Mouse (Mus musculus) heart, adult 9 months (tissue): ENCODE measurements at regions not wholly inside any gene's neighbourhood (a gene's known extent, or its start where the extent isn't known, plus 50 kb on each side); places are given as distances from the start of the nearest gene placed in this dataset.
"Not testable (repeated sequence)": the region's sequence is repeated elsewhere in the genome, so short reads cannot be mapped to it uniquely, and the experiment has no call there.

Source experiments
- DNase-seq, 2 experiments: peaks; one replicate each; pipeline ENCODE4 v3.0.0; 2022; ENCODE audit warnings: low spot score in 2 of 2

DNA sequence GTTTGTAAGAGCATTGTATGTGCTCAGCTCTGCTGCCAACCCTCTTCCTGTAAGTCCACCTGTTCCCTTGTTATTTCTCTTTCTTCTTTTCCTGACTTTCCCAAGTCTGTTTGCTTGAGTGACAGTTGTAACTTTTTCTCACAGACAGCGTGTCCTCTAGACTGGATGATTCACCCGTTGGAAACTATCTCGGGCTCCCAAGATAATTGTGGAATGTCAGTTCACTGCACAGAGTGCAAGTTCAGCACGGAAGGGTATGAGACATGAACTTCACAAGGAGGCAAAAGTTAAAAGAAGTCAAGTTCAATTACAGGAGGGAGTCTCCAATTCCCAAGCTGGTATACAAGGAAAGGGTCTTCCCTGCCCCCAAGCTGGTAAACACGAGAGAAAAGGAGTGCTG is 112.5 kb upstream of the Gm5148 start:
- peak; percentile 60 to 79 for DNase-seq

DNA sequence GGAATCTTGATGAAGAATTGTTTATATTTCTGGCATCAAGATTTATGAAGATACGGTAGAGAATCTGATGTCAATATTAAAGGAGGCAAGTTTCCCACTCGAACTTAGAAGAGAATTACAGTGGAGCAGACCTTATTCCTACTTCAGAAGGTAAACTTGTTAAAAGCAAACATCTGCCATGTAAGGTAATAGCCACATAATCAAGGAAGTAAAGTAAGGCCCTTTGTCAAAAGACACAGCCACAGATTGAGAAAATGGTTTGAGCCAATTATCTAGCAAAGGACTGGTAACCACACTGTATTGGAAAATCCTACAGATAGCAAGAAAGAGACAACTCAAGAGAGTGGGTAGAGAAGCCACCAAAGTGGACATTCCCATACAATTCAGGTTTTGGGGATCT is 111.4 kb upstream of the Gm5148 start:
- DNase-seq: no peak

DNA sequence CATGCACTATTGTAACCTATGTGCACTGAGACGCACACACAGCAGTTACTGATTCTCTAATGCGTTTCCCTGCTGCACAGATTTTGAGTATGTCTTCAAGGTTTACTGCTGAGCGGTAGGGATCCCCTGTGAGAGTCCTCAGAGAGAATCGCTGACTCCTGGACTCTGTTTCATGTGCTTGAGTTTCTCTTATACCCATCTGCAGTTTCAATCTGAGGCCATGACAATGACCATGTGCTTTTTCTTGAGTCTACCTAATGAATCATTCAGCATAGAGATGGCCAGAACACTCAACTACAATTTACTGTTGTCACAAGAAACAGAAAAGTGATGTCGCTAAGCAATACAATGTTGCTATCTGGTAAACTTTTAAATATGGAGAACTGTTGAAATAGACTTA is 110.8 kb upstream of the Gm5148 start:
- DNase-seq: no peak

DNA sequence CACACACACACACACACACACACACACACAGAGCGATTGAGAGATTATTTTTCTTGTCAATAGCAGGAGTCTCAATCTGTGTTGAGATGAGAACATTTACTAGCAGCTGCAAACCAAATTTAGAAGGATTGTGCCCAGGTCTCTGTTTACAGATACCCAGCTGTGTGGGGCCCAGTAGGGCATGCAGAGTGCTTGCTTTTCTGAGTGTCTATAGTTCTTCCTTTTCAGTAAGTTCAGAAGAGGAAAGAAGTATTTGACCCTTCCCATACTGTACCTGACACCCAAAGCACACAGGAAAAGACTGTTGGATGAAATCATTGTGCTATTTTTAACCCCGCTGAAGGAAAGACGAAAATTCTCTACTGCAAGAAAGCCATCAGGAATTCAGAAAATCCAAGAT is 110.3 kb upstream of the Gm5148 start:
- DNase-seq: no peak

DNA sequence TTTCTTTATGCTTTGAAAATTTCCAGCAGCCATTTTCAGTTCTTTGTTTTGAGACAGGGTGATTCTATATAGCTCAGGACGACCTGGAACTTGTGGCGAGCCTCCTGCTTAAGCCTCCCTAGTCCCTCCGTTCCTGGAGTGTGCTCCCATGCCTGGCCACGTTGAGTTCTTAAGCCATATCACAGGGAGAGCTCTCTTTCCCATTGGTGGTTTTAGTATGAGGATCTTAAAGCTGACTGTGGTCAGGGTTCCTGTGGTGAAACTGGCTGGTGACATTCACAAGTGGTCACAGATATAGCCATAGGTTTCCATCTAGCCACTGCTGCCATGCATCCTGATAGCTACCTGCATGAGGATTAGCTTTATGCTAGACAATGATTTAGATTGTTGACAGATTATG is 109.1 kb upstream of the Gm5148 start:
- no peak for DNase-seq

DNA sequence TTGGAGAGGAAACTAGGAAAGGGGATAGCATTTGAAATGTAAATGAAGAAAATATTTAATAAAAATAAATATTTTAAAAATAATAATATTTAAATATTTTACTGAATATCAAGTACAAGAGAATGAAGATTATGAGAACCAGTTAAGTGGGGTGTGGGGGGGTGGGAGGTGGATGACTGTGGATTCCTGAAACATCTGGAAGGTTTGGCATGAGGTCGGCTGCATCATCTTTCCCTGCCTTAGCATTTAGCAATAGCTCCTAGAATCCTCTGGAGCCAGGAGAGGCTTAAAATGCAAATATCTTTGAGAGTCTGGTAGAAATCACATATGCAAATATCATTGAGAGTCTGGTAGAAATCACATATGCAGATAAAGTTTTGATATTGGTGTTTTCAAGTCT is 103.3 kb upstream of the Gm5148 start:
- DNase-seq: no peak

DNA sequence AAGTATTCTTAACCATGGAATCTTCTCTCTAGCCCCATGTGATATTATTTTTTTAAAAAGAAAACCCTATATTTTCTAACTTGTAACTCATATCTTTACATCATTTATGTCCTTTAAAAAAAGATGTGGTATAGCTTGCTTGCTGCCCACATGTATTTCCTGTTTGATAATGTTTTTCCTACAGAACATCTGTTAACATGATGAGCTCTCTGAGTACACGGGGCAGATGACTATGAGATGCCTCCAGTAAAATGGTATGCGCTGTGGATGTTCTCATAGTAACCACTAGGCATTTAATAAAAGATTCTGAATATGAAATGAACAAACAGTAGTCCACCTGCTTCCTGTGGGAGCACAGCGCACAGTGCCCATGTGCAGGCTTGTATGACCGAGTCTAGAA is 101.3 kb upstream of the Gm5148 start:
- DNase-seq: no peak

DNA sequence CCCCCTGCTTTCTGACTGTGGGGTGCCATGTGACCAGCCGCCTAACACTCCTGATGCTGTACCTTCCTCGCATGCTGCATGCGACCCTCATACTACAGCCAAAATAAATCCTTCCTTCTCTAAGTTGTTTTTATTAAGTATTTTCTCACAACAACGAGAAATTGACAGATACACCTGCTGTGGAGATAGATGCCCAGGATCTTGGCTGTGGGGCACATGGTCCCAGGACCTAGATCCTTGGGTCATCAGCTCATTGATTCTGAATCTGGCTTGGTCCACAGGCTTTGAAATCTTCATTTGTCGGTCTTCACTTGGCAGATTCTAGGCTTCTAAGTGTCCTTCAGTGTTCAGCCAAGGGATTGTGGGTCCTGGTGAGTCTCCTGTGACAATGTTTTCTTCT is 100.4 kb upstream of the Gm5148 start:
- DNase-seq: no peak

DNA sequence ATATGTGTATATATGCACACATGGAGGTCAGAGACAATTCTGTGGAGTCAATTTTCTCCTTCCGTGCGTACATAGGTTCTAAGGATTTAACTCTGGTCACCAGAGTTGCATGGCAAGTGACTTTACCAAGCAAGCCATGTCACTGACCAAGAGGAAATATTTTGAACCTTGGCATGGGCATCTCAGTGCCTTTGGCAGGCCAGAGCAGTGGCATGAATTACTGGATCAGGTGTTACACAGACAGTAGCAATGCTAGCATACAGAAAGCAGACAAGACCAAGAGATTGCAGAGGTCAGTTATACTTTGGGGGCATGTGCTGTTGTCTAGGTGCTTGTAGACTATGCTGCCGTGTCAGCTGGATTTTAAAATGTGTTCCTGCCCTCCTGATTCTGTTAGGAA is 95.2 kb upstream of the Gm5148 start:
- no peak for DNase-seq

DNA sequence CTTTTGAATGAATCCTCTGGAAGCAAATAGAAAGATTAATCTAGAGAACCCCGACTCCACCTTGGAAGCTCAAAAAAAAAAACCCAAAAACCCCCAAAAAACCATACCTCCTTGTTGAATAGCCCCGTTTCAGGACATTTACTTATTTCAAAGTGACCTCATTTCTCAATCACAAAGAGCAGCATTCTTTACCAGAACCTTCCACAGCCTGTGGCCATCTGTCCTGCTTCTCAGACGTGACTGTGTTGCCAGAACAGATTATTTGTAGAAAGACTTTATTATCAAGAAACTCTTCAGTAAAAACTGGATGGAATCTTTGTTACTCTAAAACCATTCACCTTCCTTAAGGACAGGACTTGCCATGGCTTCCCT is 93.1 kb upstream of the Gm5148 start:
- DNase-seq: no peak

DNA sequence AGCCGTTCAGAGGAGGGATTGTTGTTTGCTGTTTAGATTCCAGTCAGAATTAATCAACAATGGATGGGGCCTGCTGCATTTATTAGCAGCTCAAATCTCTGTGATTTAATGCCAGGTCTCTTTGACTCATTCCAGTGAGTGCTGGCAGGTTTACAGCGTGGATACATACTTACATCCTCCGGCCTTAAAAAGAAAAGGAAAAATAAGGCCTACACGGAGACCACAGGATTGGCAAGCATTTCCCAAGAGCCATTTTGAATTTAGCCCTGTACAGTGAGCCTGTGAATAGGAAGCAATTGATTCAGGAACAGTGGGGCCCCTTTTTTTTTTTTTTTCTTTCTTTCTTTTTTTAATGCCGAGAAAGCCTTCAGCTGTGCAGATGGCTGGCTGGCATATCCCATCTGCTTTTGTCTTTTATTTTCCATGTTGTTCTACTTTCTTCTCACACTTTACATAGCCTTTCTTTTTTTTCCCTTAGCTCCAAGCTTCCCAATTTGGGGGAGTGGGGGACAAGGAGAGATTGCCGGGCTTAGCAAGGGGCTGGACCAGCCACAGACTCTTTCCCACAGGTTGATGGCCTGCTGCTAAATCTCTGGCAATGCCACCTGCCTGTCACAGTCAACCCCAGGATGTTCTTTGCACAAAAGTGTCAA is 92.6 kb upstream of the Gm5148 start:
- no peak for DNase-seq

DNA sequence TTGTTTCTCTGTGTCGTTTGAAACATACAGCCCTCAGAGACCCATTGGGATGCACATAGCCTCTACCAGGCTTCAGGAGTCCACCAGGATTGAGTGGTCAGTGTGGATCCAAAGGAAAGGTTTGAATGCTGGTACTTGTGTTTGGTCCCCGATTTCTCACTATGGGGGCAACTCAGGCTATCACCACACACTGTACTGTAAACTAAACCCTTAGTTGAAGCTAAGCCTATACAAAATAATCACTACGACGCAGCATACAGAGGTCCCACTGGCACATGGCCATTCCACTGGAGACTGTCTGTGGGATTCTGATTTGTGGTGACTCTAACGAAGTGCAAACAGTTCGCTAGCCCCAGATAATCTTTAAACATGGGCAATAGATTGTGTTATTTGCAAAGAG is 91.5 kb upstream of the Gm5148 start:
- DNase-seq: no peak

DNA sequence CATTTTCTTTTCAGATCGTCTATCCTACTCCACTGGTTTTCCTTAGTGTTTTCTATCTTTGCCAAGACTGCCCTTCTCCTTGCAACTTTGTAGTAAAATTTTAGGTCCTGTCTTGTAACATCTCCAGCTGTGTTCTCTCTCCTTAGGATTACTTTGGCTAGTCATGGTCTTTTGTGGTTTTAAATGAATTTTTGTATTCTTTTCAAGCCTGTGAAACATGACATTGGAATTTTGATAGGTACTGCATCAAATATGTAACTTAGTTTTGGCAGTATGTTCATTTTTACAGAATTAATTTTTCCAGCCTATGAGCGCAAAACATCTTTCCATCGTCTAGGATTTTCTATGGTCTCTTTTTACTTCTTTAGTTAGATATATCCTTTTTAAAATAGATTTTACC is 88.6 kb upstream of the Gm5148 start:
- DNase-seq: peak in 1 of 2 experiments; percentile 33

DNA sequence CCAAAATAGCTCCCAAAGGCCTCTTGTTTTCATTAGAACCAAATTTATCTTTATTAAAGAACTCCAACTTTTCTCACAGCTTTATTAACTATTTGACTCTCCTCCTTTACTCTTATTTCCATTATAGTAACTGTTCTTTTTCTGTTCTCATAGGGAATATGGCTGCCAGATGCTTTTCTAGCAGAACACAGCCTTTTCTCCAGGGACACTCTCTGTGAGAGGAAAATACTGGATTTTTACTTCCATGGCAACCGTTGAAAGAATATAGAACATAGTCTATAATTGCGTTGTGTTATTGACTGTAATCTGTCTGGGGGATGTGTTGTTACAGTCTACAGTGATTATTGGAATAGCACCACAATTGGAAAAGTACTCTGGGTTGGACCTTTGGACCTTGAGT is 87.1 kb upstream of the Gm5148 start:
- no peak for DNase-seq

DNA sequence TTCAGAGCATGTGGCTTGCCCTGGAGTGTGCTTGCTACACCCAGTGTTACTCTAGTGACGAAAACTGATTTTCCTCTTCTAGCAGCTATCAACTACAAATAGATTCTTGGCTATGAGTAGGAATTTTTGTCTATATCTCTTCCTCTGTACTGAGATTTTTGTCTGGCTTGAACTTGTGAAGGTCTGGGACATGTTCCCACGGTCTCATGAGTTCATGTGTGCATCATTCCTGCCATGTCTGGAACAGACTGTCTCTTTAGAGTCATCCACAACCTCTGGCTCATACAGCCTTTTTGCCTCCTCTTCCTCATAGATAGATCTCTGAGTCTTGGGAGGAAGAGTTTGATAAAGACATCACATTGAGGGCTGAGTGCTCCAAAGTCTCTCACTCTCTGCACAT is 86.5 kb upstream of the Gm5148 start:
- DNase-seq: peak; percentile 34 to 56

DNA sequence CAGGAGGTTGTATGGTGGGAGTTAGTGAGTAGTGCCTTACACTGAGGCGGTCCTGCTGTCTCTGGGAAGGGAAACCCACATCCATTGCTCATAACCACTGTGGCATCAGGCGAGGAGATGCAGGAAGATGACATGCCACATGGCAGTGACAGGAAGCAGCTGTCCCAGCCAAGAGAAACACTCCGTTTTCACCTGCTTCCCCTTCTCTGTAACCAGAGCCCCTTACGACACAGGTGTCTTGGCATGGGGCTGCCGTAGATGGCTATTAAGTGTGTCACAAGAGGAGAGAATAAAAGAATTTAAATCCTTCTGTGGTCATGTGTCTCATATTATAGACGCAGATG is 81.5 kb upstream of the Gm5148 start:
- DNase-seq: no peak

DNA sequence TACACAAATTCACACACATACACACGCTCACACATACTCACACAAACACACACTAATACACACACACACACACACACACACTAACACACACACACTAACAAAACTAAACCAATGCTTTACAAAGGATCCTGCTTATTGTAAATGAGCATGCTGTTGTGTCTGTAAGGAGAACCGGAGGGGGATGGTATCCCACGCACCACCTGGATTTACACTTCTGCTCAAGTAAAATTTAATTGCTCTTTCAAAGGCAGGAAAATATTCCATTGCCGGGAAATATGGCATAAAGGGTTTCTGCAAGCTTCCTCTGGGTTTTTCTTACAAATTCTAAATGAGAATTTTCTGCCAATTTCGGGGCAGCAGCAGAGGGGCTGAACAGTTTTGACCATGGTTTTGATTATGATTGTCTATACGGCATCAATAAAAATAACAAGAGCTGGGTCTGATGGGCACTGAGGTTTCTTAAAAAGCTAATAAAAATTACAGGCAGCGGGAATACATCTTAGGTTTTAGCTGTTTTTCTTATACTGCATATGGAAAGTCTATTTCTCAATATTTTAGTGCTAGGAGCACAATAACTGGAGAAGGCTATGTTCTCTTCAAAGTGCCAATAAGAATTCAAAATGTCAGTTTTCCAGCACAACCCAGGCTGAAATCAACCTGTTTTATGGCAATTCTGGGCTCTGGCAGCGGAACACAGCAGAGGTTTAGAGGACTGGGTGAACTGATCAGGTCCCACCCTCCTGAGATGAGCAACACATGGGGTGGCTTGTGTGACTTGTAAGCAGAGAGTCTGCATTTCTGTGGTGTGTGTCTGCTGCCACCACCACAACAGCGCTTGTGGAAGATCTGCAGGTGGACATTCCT is 80.9 kb upstream of the Gm5148 start:
- no peak for DNase-seq

DNA sequence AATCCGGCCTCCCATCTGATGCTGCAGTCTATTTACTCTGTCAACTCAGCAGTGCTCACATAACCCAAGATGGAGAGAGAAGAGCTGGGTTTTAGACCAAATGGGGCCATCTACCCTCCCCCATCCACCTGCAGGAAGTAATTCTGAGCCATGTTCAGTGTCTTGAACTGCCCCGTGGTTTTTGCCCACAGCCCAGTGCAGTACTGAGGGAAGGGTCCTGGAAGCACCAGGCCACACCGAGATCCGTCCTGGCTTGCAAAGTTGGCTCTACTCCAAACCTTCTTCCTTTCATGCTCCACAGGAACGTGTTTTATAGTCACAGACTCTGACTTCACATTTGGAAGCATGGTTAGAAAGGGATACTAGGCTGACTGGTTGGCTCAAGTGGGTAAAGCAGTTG is 80.0 kb upstream of the Gm5148 start:
- DNase-seq: peak in 1 of 2 experiments; percentile 19

DNA sequence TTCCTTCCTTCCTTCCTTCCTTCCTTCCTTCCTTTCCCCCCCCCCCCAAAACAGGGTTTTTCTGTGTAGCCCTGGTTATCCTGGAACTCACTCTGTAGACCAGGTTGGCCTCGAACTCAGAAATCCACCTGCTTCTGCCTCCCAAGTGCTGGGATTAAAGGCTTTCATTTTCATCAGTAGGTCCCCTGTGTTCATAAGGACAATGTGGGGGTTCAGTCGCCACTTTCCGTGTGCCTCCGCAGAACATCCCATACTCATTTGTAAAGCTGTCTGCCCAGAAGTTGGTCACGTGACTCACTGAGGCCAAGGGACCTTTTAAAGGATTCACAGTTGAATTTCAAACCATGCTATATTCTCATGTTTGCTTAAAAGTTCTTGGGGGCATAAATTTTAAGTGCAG is 79.5 kb upstream of the Gm5148 start:
- DNase-seq: not testable (repeated sequence)

DNA sequence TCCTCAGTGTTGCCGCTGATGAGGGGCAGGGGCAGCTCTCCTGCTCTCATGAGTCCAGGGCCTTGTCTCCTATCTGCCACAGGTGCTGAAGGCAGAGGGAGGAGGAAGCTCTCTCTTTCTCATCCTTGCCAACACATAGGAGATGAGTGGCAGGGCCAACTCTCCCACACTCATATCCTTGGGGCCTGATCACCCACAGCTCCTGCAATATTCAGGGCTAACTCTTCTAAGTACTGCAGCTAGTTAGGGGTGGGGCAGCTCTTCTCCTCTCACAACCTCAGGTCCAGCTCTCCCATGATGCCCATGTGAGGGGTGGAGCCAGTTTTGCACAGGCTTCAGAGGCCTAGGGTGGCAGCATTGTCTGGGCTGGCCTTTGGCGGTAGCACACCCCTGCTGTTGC is 77.3 kb upstream of the Gm5148 start:
- DNase-seq: no peak

DNA sequence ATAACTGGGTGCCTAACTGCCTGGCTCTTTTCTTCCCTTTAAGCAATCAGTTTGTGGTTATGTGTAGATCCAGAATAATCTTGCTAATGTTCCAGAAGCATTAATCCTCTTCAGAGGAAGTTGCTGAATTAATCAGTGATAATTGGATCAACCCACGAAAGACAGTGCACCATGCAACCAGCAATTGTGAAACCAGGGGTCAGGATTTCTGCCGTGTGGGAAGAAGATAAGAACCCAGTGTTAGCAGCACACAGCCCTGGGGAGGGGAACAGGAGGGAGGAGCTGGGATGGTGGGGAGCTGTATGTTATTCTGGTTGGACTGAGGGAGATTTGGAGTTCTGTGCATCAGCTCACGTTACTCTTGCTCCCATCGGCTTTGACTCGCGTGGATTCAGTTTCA is 75.5 kb upstream of the Gm5148 start:
- DNase-seq: no peak

DNA sequence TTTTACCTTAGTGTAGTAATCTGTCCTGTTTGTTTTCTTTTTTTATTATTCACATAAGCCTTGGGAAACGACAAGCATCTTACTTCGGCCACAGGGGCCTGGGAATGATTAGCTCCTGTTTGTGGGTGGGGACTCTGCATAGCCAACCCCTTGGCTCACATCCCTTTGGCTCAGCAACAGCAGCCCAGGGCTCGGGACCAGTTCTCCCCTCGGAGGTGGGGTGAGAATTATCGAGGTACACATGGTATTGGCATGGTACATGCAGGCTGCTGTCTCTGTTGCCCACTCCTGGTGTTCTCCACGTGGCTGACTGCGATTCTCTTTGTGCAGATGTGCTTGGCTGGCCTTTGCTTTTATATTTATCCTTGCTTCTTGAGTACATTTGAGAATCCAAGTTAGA is 65.4 kb upstream of the Gm5148 start:
- DNase-seq: no peak

DNA sequence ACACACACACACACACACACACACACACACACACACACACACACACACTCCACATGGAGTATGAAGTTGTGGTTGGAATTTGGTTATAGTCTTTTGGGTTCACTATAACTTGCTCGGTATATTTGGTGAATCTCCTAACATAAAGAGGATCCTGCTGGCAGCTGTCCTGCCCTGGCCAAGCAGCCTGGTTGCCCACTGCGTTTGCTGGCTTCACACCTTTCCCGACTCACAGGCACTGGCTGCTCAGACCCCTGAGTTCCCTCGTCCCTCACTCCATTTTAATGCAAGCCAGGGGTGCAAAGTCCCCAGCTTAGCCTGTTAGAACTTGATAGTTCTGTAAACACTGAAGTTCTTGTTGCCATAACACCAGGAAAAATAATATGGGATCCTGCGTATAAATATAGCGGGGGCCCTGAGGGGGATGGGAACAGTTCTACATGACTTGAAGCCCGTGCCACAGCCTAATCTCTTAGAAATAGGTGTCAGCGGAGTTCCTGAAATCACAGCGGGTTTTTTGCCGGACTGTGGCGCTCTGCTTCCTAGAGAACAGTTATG is 64.9 kb upstream of the Gm5148 start:
- DNase-seq: no peak
